Mouse (Mus musculus) bone marrow macrophage, adult 2 months (primary cell): ENCODE measurements around the gene Sh3tc1.

Experiments
- CTCF ChIP-seq: IDR thresholded peaks from 2 replicates; pipeline ENCODE4 v1.5.1; 2012; ENCODE audit warnings: low read depth, mild to moderate bottlenecking, low read length, moderate library complexity
- POLR2A ChIP-seq: IDR thresholded peaks from 2 replicates; pipeline ENCODE4 v1.6.1; 2012; ENCODE audit warnings: mild to moderate bottlenecking, low read depth, low read length, borderline replicate concordance

GRCm38 (mm10) chr5:35781116-35781515, 41.3 kb upstream of the Sh3tc1 start:
- no peak for TF ChIP-seq POLR2A
- TF ChIP-seq CTCF = no peak
